Mouse (Mus musculus) hindbrain, embryonic 10.5 days (tissue): ENCODE results near the gene Parp6. TPM values are rescaled to one million over a fixed set of nuclear protein-coding genes. Genes with fewer than 3 reads are reported as not detected.

Experiments
- DNase-seq: peaks from one replicate; pipeline ENCODE4 v3.0.0-alpha.2; 2017; ENCODE audit warnings: low spot score
- H3K27ac ChIP-seq: fragments of 300-500 bp; sonication (generic); 2 replicates; pipeline ENCODE4 v1.5.1; 2016; ENCODE audit warnings: mild to moderate bottlenecking, moderate library complexity
- H3K27me3 ChIP-seq: fragments of 300-500 bp; sonication (generic); 2 replicates; pipeline ENCODE4 v1.6.1; 2016; ENCODE audit warnings: mild to moderate bottlenecking; ENCODE audit not compliant: poor library complexity, insufficient read depth, severe bottlenecking
- H3K36me3 ChIP-seq: fragments of 300-500 bp; sonication (generic); 2 replicates; pipeline ENCODE4 v1.6.1; 2016; ENCODE audit warnings: mild to moderate bottlenecking, moderate library complexity
- H3K4me1 ChIP-seq: fragments of 300-500 bp; sonication (generic); replicated peaks from 2 replicates; pipeline ENCODE4 v1.6.1; 2016; ENCODE audit warnings: mild to moderate bottlenecking
- H3K4me3 ChIP-seq: fragments of 300-500 bp; sonication (generic); 2 replicates; pipeline ENCODE4 v1.5.1; 2016; ENCODE audit warnings: mild to moderate bottlenecking, moderate library complexity
- H3K9me3 ChIP-seq: fragments of 300-500 bp; sonication (generic); 2 replicates; pipeline ENCODE4 v1.6.1; 2016; ENCODE audit warnings: mild to moderate bottlenecking, moderate library complexity
- WGBS: fragments of 180-500 bp; shearing (Covaris S2); methylation state at CpG from one replicate; pipeline ENCODE4 v1.1.7; 2016; 5-methylcytosine and 5-hydroxymethylcytosine counted together
- polyA plus RNA-seq: library from polyadenylated mRNA; unstranded; fragments of >200 nt; fragmentation: Nextera tagmentation; extraction: Ambion mirVana; gene quantifications from 2 replicates; pipeline ENCODE4 v1.2.1, GENCODE M21; 2016

Gene Parp6
- polyA plus RNA-seq, 1 experiment from 2014 or later: 101 TPM

- Histone ChIP-seq H3K4me3 (no peak overlapping the region), H3K4me1 (no peaks in the 10 kb centered on the region), H3K36me3 (peaks cover 99% of the 10 kb centered on the region), H3K27me3 (no peaks in the 10 kb centered on the region), H3K27ac (no peak overlapping the region), H3K9me3 (no peaks in the 10 kb centered on the region)
- WGBS: 91% methylated on average over 12 of the region's 12 CpGs
- no peak for DNase-seq
These were observed 55.3 kb downstream of the Parp6 start for GRCm38 (mm10) chr9:59672195-59672894.

- DNase-seq: no peak
- peaks cover 99% of the 10 kb centered on the region for H3K36me3 ChIP-seq
- whole genome bisulfite sequencing: 89% methylated on average over 2 of the region's 2 CpGs
These were observed 56.3 kb downstream of the Parp6 start for GRCm38 (mm10) chr9:59673427-59673826.

GRCm38 (mm10) chr9:59675598-59675997 lies 58.5 kb downstream of the Parp6 start:
- Histone ChIP-seq H3K36me3 (peaks cover 94% of the 10 kb centered on the region), H3K9me3 (no peaks in the 10 kb centered on the region), H3K27me3 (peaks cover 4% of the 10 kb centered on the region), H3K4me3 (no peak overlapping the region), H3K27ac (no peak overlapping the region), H3K4me1 (peaks cover 13% of the 10 kb centered on the region)
- 91% methylated on average over 14 of the region's 14 CpGs for WGBS
- DNase-seq: no peak

More at GRCm38 (mm10) chr9:59673427-59673826, 56.3 kb downstream of the Parp6 start:
- H3K27ac ChIP-seq: no peak overlapping the region
- no peaks in the 10 kb centered on the region for H3K9me3 ChIP-seq
- H3K4me1 ChIP-seq: no peaks in the 10 kb centered on the region
- no peaks in the 10 kb centered on the region for H3K27me3 ChIP-seq
- H3K4me3 ChIP-seq: no peak overlapping the region

GRCm38 (mm10) chr9:59678313-59678712 lies 61.2 kb downstream of the Parp6 start:
- H3K36me3 ChIP-seq: peaks cover 67% of the 10 kb centered on the region

GRCm38 (mm10) chr9:59679678-59680533 lies 62.8 kb downstream of the Parp6 start, which contains the start of gene Gramd2:
Gene Gramd2 (plus strand): TSS chr9:59680144.
- Histone ChIP-seq H3K4me1 (peaks cover 16% of the 10 kb centered on the region), H3K36me3 (peaks cover 51% of the 10 kb centered on the region), H3K9me3 (no peaks in the 10 kb centered on the region), H3K27me3 (peaks cover 27% of the 10 kb centered on the region), H3K27ac (peak within 1 kb of the TSS; percentile 17; the same call in 1 of the 2 replicates), H3K4me3 (peak within 1 kb of the TSS; percentile 57)
- DNase-seq: peak; percentile 90
- WGBS: 1% methylated on average over 47 of the region's 47 CpGs

More at GRCm38 (mm10) chr9:59678313-59678712, 61.2 kb downstream of the Parp6 start:
- Histone ChIP-seq H3K4me3 (no peak overlapping the region), H3K4me1 (peaks cover 16% of the 10 kb centered on the region), H3K27me3 (peaks cover 27% of the 10 kb centered on the region), H3K27ac (no peak overlapping the region), H3K9me3 (no peaks in the 10 kb centered on the region)
- 47% methylated on average over 1 of the region's 1 CpGs for WGBS
- no peak for DNase-seq

- peaks cover 45% of the 10 kb centered on the region for H3K36me3 ChIP-seq
- peaks cover 27% of the 10 kb centered on the region for H3K27me3 ChIP-seq
- H3K4me3 ChIP-seq: peak overlapping the region; percentile 57
- DNase-seq: no peak
- 0 out of 2 replicates have a peak overlapping the region, but pooled peaks have one; percentile 17 for H3K27ac ChIP-seq
- H3K4me1 ChIP-seq: peaks cover 16% of the 10 kb centered on the region
- H3K9me3 ChIP-seq: no peaks in the 10 kb centered on the region
- WGBS: 9% methylated on average over 16 of the region's 16 CpGs
These were observed 63.4 kb downstream of the Parp6 start for GRCm38 (mm10) chr9:59680534-59680875.

GRCm38 (mm10) chr9:59684020-59684419 lies 66.9 kb downstream of the Parp6 start:
- Histone ChIP-seq H3K4me3 (no peak overlapping the region), H3K4me1 (peaks cover 16% of the 10 kb centered on the region)
- 74% methylated on average over 2 of the region's 2 CpGs for WGBS

GRCm38 (mm10) chr9:59687416-59688046 lies 70.4 kb downstream of the Parp6 start:
- Histone ChIP-seq H3K27ac (no peak overlapping the region), H3K27me3 (peaks cover 21% of the 10 kb centered on the region; the same call in 1 of the 2 replicates), H3K36me3 (no peaks in the 10 kb centered on the region), H3K4me1 (peaks cover 9% of the 10 kb centered on the region), H3K9me3 (no peaks in the 10 kb centered on the region), H3K4me3 (no peak overlapping the region)
- no peak for DNase-seq
- 37% methylated on average over 6 of the region's 6 CpGs for WGBS

More at GRCm38 (mm10) chr9:59684020-59684419, 66.9 kb downstream of the Parp6 start:
- no peaks in the 10 kb centered on the region for H3K9me3 ChIP-seq
- peaks cover 27% of the 10 kb centered on the region for H3K27me3 ChIP-seq
- no peak overlapping the region for H3K27ac ChIP-seq
- no peak for DNase-seq
- peaks cover 10% of the 10 kb centered on the region for H3K36me3 ChIP-seq

- no peak for DNase-seq
- H3K9me3 ChIP-seq: no peaks in the 10 kb centered on the region
- H3K27me3 ChIP-seq: peaks cover 17% of the 10 kb centered on the region; the same call in 1 of the 2 replicates
- peak overlapping the region; percentile 45 for H3K4me3 ChIP-seq
- WGBS: 8% methylated on average over 23 of the region's 23 CpGs
- peaks cover 27% of the 10 kb centered on the region for H3K4me1 ChIP-seq
- no peaks in the 10 kb centered on the region for H3K36me3 ChIP-seq
- peak overlapping the region; percentile 60 for H3K27ac ChIP-seq
These were observed 74.6 kb downstream of the Parp6 start for GRCm38 (mm10) chr9:59691635-59692094.

GRCm38 (mm10) chr9:59692145-59692544 lies 75.1 kb downstream of the Parp6 start:
- H3K4me3 ChIP-seq: peak overlapping the region; percentile 45
- H3K27me3 ChIP-seq: peaks cover 17% of the 10 kb centered on the region; the same call in 1 of the 2 replicates
- peaks cover 27% of the 10 kb centered on the region for H3K4me1 ChIP-seq
- H3K9me3 ChIP-seq: no peaks in the 10 kb centered on the region
- no peaks in the 10 kb centered on the region for H3K36me3 ChIP-seq
- DNase-seq: no peak
- WGBS: 43% methylated on average over 9 of the region's 9 CpGs
- H3K27ac ChIP-seq: peak overlapping the region; percentile 60

- Histone ChIP-seq H3K4me1 (peaks cover 27% of the 10 kb centered on the region), H3K9me3 (no peaks in the 10 kb centered on the region), H3K27ac (no peak overlapping the region), H3K36me3 (no peaks in the 10 kb centered on the region), H3K27me3 (peaks cover 17% of the 10 kb centered on the region; the same call in 1 of the 2 replicates), H3K4me3 (no peak overlapping the region)
- DNase-seq: peak; percentile 33
- WGBS: 51% methylated on average over 16 of the region's 16 CpGs
These were observed 77.7 kb downstream of the Parp6 start for GRCm38 (mm10) chr9:59694571-59695450.

GRCm38 (mm10) chr9:59695451-59695813 lies 78.3 kb downstream of the Parp6 start:
- Histone ChIP-seq H3K27me3 (peaks cover 17% of the 10 kb centered on the region; the same call in 1 of the 2 replicates), H3K4me1 (peaks cover 27% of the 10 kb centered on the region), H3K4me3 (no peak overlapping the region), H3K36me3 (no peaks in the 10 kb centered on the region), H3K9me3 (no peaks in the 10 kb centered on the region), H3K27ac (no peak overlapping the region)
- 47% methylated on average over 3 of the region's 3 CpGs for WGBS
- DNase-seq: no peak
